Mouse (Mus musculus) small intestine, adult 2 months (tissue): ENCODE data around the gene Macrod1.

Experiments
- CTCF ChIP-seq: fragments of 200-500 bp; IDR thresholded peaks from 2 replicates; pipeline ENCODE4 v1.5.1; 2012; ENCODE audit warnings: low read depth, mild to moderate bottlenecking, control low read depth, inconsistent platforms, low read length, moderate library complexity, mixed read lengths; ENCODE audit not compliant: insufficient replicate concordance, insufficient read length; ENCODE audit errors: extremely low read depth
- POLR2A ChIP-seq: fragments of 200-500 bp; IDR thresholded peaks from 2 replicates; pipeline ENCODE4 v1.6.1; 2012; ENCODE audit warnings: low read depth, mild to moderate bottlenecking, control low read depth, inconsistent platforms, low read length, moderate library complexity

- TF ChIP-seq POLR2A (no peak), CTCF (no peak)
Observed at GRCm38 (mm10) chr19:7081516-7082266, 25.1 kb downstream of the Macrod1 start.
